Mouse (Mus musculus) layer of hippocampus, postnatal 14 days (tissue): Measurements from ENCODE around the gene Tob2. TPM values are rescaled to one million over a fixed set of nuclear protein-coding genes. Genes with fewer than 3 reads are reported as not detected.

Source experiments
- DNase-seq, 2 experiments: peaks; one replicate each; pipeline ENCODE4 v3.0.0; 2021 to 2022; ENCODE audit warnings: low spot score in 2 of 2, mixed read lengths in 1 of 2
- total RNA-seq, 2 experiments: library from RNA; stranded (reverse); gene quantifications; 2 replicates each; pipeline ENCODE4 v1.2.3; 2021

The Tob2 gene
- total RNA-seq, 2 experiments from 2014 or later: 24.6 to 31.6 TPM

GRCm38 (mm10) chr15:81812696-81813631, 45.6 kb downstream of the Tob2 start:
- DNase-seq: no peak

GRCm38 (mm10) chr15:81812287-81812686, 46.3 kb downstream of the Tob2 start:
- DNase-seq: no peak

GRCm38 (mm10) chr15:81811599-81811996, 47.0 kb downstream of the Tob2 start:
- DNase-seq: no peak

GRCm38 (mm10) chr15:81810671-81811598, 47.7 kb downstream of the Tob2 start:
- peak; percentile 97 to 99 for DNase-seq

GRCm38 (mm10) chr15:81810150-81810549, 48.4 kb downstream of the Tob2 start:
- DNase-seq: peak; percentile 75 to 91

GRCm38 (mm10) chr15:81809550-81809949, 49.0 kb downstream of the Tob2 start:
- no peak for DNase-seq

- DNase-seq: no peak
Observed at GRCm38 (mm10) chr15:81808799-81809198, 49.8 kb downstream of the Tob2 start.

GRCm38 (mm10) chr15:81806621-81807404, 51.8 kb downstream of the Tob2 start:
- DNase-seq: no peak

GRCm38 (mm10) chr15:81805624-81806023, 53.0 kb downstream of the Tob2 start:
- no peak for DNase-seq

- no peak for DNase-seq
Observed at GRCm38 (mm10) chr15:81804883-81805282, 53.7 kb downstream of the Tob2 start.

- no peak for DNase-seq
Observed at GRCm38 (mm10) chr15:81804172-81804571, 54.4 kb downstream of the Tob2 start.

- DNase-seq: no peak
Observed at GRCm38 (mm10) chr15:81803425-81803951, 55.1 kb downstream of the Tob2 start.

GRCm38 (mm10) chr15:81802941-81803351, 55.6 kb downstream of the Tob2 start:
- DNase-seq: no peak

- peak; percentile 100 for DNase-seq
Observed at GRCm38 (mm10) chr15:81802001-81802890, 56.4 kb downstream of the Tob2 start, which contains the start of gene Tef. Gene Tef, plus strand, starts transcription at chr15:81802421.

GRCm38 (mm10) chr15:81800391-81800790, 58.2 kb downstream of the Tob2 start:
- no peak for DNase-seq

- DNase-seq: no peak
Observed at GRCm38 (mm10) chr15:81798421-81798820, 60.2 kb downstream of the Tob2 start.
